Mouse (Mus musculus) G1E (cell line): ENCODE results near the gene Cdc42bpa. TPM values are rescaled to one million over a fixed set of nuclear protein-coding genes. Genes with fewer than 3 reads are reported as not detected.

Experiments
- ATAC-seq: 2 replicates; pipeline ENCODE4 v1.8.0; 2016; ENCODE audit warnings: mild to moderate bottlenecking; ENCODE audit not compliant: insufficient number of reproducible peaks, poor library complexity, low FRiP score, severe bottlenecking; ENCODE audit errors: extremely low read depth
- DNase-seq: peaks from one replicate; pipeline ENCODE4 v3.0.0; 2012; ENCODE audit warnings: low spot score
- H3K27me3 ChIP-seq: 2 replicates; pipeline ENCODE4 v1.6.1; 2012; ENCODE audit warnings: mild to moderate bottlenecking, low read length, inconsistent platforms; ENCODE audit not compliant: insufficient read depth
- H3K36me3 ChIP-seq: replicated peaks from 2 replicates; pipeline ENCODE3; 2012; ENCODE audit warnings: mild to moderate bottlenecking, inconsistent platforms
- H3K4me1 ChIP-seq: 2 replicates; pipeline ENCODE4 v1.6.1; 2012; ENCODE audit warnings: low read depth, low read length, inconsistent platforms, mixed read lengths; ENCODE audit not compliant: insufficient read depth
- H3K4me3 ChIP-seq: 2 replicates; pipeline ENCODE4 v1.5.1; 2012; ENCODE audit warnings: low read depth, mild to moderate bottlenecking, inconsistent platforms, low read length, moderate library complexity, mixed read lengths
- H3K9me3 ChIP-seq: replicated peaks from 2 replicates; pipeline ENCODE4 v1.6.1; 2012; ENCODE audit warnings: inconsistent platforms
- CTCF ChIP-seq: IDR thresholded peaks from 2 replicates; pipeline ENCODE4 v1.5.1; 2012; ENCODE audit warnings: low read depth, low read length, inconsistent platforms, mixed read lengths
- GATA1 ChIP-seq: IDR thresholded peaks from 2 replicates; pipeline ENCODE4 v1.6.1; 2012; ENCODE audit warnings: borderline replicate concordance, low read length, inconsistent platforms, mixed read lengths
- GATA2 ChIP-seq: IDR thresholded peaks from 2 replicates; pipeline ENCODE4 v1.6.1; 2012; ENCODE audit warnings: low read depth, low read length, inconsistent platforms, borderline replicate concordance
- POLR2AphosphoS5 ChIP-seq: IDR thresholded peaks from 2 replicates; pipeline ENCODE4 v1.6.1; 2012; ENCODE audit warnings: low read depth, low read length, inconsistent platforms; ENCODE audit not compliant: insufficient replicate concordance
- TAL1 ChIP-seq: conservative IDR thresholded peaks from 2 replicates; pipeline ENCODE4 v1.6.1; 2012; ENCODE audit warnings: low read depth, low read length, inconsistent platforms, mixed read lengths
- polyA plus RNA-seq: library from polyadenylated mRNA; stranded (reverse); fragments of >175 nt; gene quantifications from 2 replicates; pipeline ENCODE4 v1.2.3, GENCODE M21; 2012
- total RNA-seq, 2 experiments: library from RNA; stranded (forward) in 1 of 2; stranded (reverse) in 1 of 2; fragments of 200-1000 nt in 1 of 2; fragments of >200 nt in 1 of 2; fragmentation: Nextera tagmentation in 1 of 2; gene quantifications; 2 replicates each; pipeline ENCODE4 v1.2.3; 2014 to 2017

The Cdc42bpa gene
- total and polyA plus RNA-seq, 3 experiments: 8.2 to 90.0 (median 28.2) TPM

GRCm38 (mm10) chr1:180193391-180193935 lies 233.2 kb downstream of the Cdc42bpa start:
- no peaks in the 10 kb centered on the region for H3K9me3 ChIP-seq
- peaks cover 43% of the 10 kb centered on the region for H3K27me3 ChIP-seq
- no peaks in the 10 kb centered on the region for H3K36me3 ChIP-seq
- DNase-seq (no peak), ATAC-seq (no peak)
- TF ChIP-seq GATA2: no peak
- no peak for TF ChIP-seq POLR2AphosphoS5
- no peak for TF ChIP-seq CTCF
- no peak for TF ChIP-seq TAL1
- TF ChIP-seq GATA1: no peak
- no peak overlapping the region for H3K4me3 ChIP-seq
- H3K4me1 ChIP-seq: peaks cover 29% of the 10 kb centered on the region

DNA sequence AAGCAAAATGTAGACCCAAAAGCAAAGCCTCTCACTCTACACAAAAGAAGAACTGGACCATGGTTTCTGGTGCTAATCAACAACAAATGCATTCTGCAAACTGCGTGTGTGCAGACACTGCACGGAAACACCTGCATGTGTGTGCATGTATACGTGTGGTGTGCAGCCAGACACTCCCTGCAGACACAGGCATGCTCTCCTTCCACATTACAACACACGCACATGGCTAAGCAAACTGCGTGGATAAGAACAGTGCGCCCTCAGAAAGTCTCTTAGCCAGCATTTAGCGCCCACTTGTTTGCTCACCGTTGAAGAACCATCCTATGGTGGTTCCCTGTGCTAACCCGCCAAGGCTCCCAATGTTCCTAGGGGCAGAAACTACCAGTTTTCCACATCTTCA lies 233.8 kb downstream of the Cdc42bpa start:
- Histone ChIP-seq H3K27me3 (peaks cover 44% of the 10 kb centered on the region), H3K4me3 (no peak overlapping the region), H3K9me3 (no peaks in the 10 kb centered on the region), H3K36me3 (no peaks in the 10 kb centered on the region), H3K4me1 (peaks cover 31% of the 10 kb centered on the region)
- TF ChIP-seq GATA2 (no peak), POLR2AphosphoS5 (no peak), GATA1 (no peak), CTCF (no peak), TAL1 (no peak)
- no peak for DNase-seq
- ATAC-seq: no peak

DNA sequence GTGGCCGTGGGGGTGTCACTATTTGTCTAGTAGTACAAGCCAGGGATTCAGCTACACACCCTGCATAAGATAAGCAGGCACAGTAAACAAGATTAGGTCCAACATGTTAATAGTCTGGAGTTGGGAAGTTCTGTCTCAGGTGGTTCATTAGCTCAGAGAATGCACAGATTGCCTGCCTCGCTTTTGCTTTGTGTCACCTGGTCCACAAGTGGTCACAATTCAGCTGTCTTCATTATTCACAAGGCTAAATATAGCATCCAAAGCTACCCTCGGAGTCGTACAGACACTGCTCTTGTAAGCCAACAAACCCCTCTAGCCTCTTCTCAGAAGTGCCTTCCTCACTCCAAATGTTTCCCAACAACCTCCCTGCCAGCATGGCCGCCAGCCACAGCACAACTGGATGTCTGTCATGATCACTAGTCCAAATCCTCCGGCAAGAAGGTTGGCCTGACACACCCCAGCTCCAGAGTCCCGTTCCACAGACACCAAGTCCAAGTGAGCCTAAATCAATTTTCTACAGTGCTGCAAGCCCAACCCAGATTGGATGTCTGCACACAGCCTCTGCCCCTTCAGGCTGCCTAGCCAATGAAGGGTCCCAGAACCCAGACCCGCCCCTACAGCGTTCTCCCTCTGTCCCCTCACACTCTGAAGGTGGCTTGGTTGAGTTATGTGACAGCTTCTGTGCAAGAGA lies 234.7 kb downstream of the Cdc42bpa start:
- ATAC-seq (no peak), DNase-seq (peak; percentile 37)
- TF ChIP-seq GATA2: no peak
- TF ChIP-seq CTCF: no peak
- no peak for TF ChIP-seq GATA1
- TF ChIP-seq POLR2AphosphoS5: no peak
- TF ChIP-seq TAL1: no peak
- Histone ChIP-seq H3K36me3 (no peaks in the 10 kb centered on the region), H3K4me1 (peaks cover 36% of the 10 kb centered on the region), H3K9me3 (no peaks in the 10 kb centered on the region), H3K4me3 (peak overlapping the region; percentile 86), H3K27me3 (peaks cover 50% of the 10 kb centered on the region)

GRCm38 (mm10) chr1:180195703-180196381 lies 235.6 kb downstream of the Cdc42bpa start:
- Histone ChIP-seq H3K27me3 (peaks cover 45% of the 10 kb centered on the region), H3K9me3 (no peaks in the 10 kb centered on the region), H3K36me3 (no peaks in the 10 kb centered on the region), H3K4me3 (peak overlapping the region; percentile 86), H3K4me1 (peaks cover 36% of the 10 kb centered on the region)
- TF ChIP-seq CTCF (no peak), POLR2AphosphoS5 (no peak), GATA2 (no peak), TAL1 (no peak), GATA1 (no peak)
- DNase-seq: peak; percentile 99
- ATAC-seq: peak; percentile 100

GRCm38 (mm10) chr1:180196508-180196907 lies 236.2 kb downstream of the Cdc42bpa start:
- Histone ChIP-seq H3K4me3 (no peak overlapping the region; the same call in 1 of the 2 replicates), H3K9me3 (no peaks in the 10 kb centered on the region), H3K27me3 (peaks cover 42% of the 10 kb centered on the region), H3K4me1 (peaks cover 36% of the 10 kb centered on the region), H3K36me3 (no peaks in the 10 kb centered on the region)
- DNase-seq (no peak), ATAC-seq (no peak)
- no peak for TF ChIP-seq TAL1
- no peak for TF ChIP-seq POLR2AphosphoS5
- TF ChIP-seq GATA1: no peak
- no peak for TF ChIP-seq CTCF
- TF ChIP-seq GATA2: no peak

- TF ChIP-seq GATA2 (no peak), TAL1 (no peak), CTCF (no peak), POLR2AphosphoS5 (no peak), GATA1 (no peak)
- H3K4me3 ChIP-seq: no peak overlapping the region
- H3K4me1 ChIP-seq: peaks cover 33% of the 10 kb centered on the region
- ATAC-seq (no peak), DNase-seq (no peak)
- peaks cover 40% of the 10 kb centered on the region for H3K27me3 ChIP-seq
- H3K9me3 ChIP-seq: no peaks in the 10 kb centered on the region
- no peaks in the 10 kb centered on the region for H3K36me3 ChIP-seq
Measured at GRCm38 (mm10) chr1:180197956-180198355, 237.7 kb downstream of the Cdc42bpa start.
